Mouse (Mus musculus) midbrain, embryonic 15.5 days (tissue): Measurements from ENCODE around the gene Rgl1. TPM values are rescaled to one million over a fixed set of nuclear protein-coding genes. Genes with fewer than 3 reads are reported as not detected.
A peak's percentile ranks its signal among the peaks of the same experiment; 100 is the strongest.

Experiments
- ATAC-seq: fragments of 200-750 bp; cut with Nextera tagmentation; replicated peaks from 2 replicates; pipeline ENCODE4 v1.8.0; 2017; ENCODE audit warnings: moderate TSS enrichment
- H3K27ac ChIP-seq: fragments of 300-500 bp; sonication (generic); 2 replicates; pipeline ENCODE4 v1.5.1; 2015; ENCODE audit warnings: mild to moderate bottlenecking, inconsistent platforms
- H3K27me3 ChIP-seq: fragments of 300-500 bp; sonication (generic); replicated peaks from 2 replicates; pipeline ENCODE4 v1.6.1; 2015; ENCODE audit warnings: inconsistent platforms
- H3K36me3 ChIP-seq: fragments of 300-500 bp; sonication (generic); replicated peaks from 2 replicates; pipeline ENCODE4 v1.6.1; 2015; ENCODE audit warnings: inconsistent platforms
- H3K4me1 ChIP-seq: fragments of 300-500 bp; sonication (generic); 2 replicates; pipeline ENCODE4 v1.6.1; 2015; ENCODE audit warnings: inconsistent platforms
- H3K4me2 ChIP-seq: fragments of 300-500 bp; sonication (generic); 2 replicates; pipeline ENCODE4 v1.6.1; 2015; ENCODE audit warnings: inconsistent platforms, mild to moderate bottlenecking, moderate library complexity
- H3K4me3 ChIP-seq: fragments of 300-500 bp; sonication (generic); 2 replicates; pipeline ENCODE4 v1.5.1; 2015; ENCODE audit warnings: mild to moderate bottlenecking, inconsistent platforms
- H3K9ac ChIP-seq: fragments of 300-500 bp; sonication (generic); 2 replicates; pipeline ENCODE4 v1.6.1; 2015; ENCODE audit warnings: mild to moderate bottlenecking, inconsistent platforms
- H3K9me3 ChIP-seq: fragments of 300-500 bp; sonication (generic); 2 replicates; pipeline ENCODE4 v1.6.1; 2016; ENCODE audit warnings: inconsistent platforms
- WGBS: fragments of 180-500 bp; shearing (Covaris S2); methylation state at CpG from one replicate; pipeline ENCODE4 v1.1.7; 2015; ENCODE audit warnings: mixed read lengths; 5-methylcytosine and 5-hydroxymethylcytosine counted together
- polyA plus RNA-seq: library from polyadenylated mRNA; unstranded; fragments of >200 nt; fragmentation: Nextera tagmentation; extraction: Ambion mirVana; gene quantifications from 2 replicates; pipeline ENCODE4 v1.2.1, GENCODE M21; 2015

Rgl1 gene
- polyA plus RNA-seq, 1 experiment from 2014 or later, result 14.9 TPM

GRCm38 (mm10) chr1:152560477-152560876, 205.7 kb downstream of the Rgl1 start:
- no peak overlapping the region for H3K4me2 ChIP-seq
- no peak overlapping the region for H3K4me3 ChIP-seq
- peaks cover 14% of the 10 kb centered on the region for H3K4me1 ChIP-seq
- no peak overlapping the region for H3K9ac ChIP-seq
- H3K9me3 ChIP-seq, result no peaks in the 10 kb centered on the region
- 78% methylated on average over 5 of the region's 5 CpGs for WGBS
- no peaks in the 10 kb centered on the region for H3K27me3 ChIP-seq
- H3K36me3 ChIP-seq, result no peaks in the 10 kb centered on the region
- ATAC-seq, result no peak
- H3K27ac ChIP-seq, result peak overlapping the region; percentile 11; the same call in 1 of the 2 replicates

DNA sequence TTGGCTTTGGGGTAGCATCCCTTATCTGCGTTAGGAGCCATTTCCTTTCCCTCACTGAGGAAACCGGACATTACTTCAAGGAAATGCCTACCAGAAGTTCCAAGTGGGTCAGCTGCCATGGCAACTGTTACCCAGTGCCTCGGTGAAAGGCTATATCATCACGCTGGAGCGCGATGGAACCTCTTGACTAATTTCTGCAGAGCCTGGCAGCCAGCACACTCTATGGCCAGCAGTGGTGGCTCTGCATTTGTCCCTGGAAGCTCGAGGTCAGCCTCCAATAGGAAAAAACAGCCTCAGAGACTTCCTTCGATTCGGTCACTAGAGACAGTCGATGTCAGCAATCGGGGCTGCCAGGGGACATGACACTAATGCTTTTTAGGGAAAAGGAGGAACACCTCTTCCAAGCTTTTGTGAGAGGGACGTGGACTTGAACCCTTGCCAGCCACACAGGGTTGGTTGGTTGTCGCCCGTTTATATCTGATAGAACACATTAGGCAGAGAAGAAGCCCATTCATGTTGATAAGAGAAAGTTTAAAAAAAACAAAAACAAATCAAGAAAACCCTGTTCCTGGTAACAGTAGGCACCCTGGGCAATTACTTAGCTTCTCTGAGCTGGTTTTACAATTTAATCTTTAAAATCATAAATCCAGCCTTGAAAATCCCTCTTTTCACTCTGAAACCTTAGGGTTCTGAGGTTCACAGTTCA, 209.4 kb downstream of the Rgl1 start:
- 35% methylated on average over 14 of the region's 14 CpGs for WGBS
- Histone ChIP-seq H3K4me1 (peaks cover 14% of the 10 kb centered on the region), H3K27me3 (no peaks in the 10 kb centered on the region), H3K27ac (peak overlapping the region; percentile 59), H3K4me3 (no peak overlapping the region), H3K9ac (no peak overlapping the region), H3K36me3 (no peaks in the 10 kb centered on the region), H3K4me2 (no peak overlapping the region), H3K9me3 (no peaks in the 10 kb centered on the region)
- ATAC-seq, result peak; percentile 73; the same call in 1 of the 2 replicates

- no peak overlapping the region for H3K9ac ChIP-seq
Observed at GRCm38 (mm10) chr1:152555944-152556573, 210.1 kb downstream of the Rgl1 start.

DNA sequence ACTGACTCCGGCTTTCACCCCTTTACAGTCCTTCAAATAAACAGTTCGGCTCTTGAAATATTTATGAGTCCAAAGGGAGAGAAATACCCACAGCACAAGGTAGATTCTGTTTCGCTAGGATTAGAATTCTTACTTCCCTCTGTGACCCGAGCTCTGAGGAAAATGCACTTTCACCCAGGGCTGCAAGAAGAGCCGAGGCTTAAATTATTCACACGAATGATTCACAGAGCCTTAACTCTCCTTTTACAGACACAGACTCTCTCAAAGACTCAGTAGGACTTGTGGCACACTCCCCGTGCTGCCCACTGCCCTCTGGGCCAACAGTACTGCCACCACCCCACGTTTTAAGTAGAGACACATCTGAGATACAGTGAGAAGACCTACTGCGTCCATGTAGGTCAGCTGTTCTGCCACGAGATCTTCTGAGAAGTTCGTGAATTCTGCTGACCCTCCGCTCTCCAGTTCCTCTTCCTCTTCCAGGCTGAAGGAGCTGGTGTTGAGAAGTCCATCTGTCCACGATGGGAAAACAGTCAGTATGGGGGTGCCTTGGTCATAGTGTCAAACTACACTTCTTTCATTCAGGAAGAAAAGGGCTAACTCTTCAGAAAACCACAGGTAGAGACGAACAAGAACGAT, 212.1 kb downstream of the Rgl1 start:
- no peak for ATAC-seq
- H3K4me1 ChIP-seq, result peaks cover 9% of the 10 kb centered on the region
- H3K27me3 ChIP-seq, result no peaks in the 10 kb centered on the region
- H3K36me3 ChIP-seq, result no peaks in the 10 kb centered on the region
- no peak overlapping the region for H3K4me2 ChIP-seq
- no peak overlapping the region for H3K27ac ChIP-seq
- no peaks in the 10 kb centered on the region for H3K9me3 ChIP-seq
- 78% methylated on average over 15 of the region's 15 CpGs for WGBS
- no peak overlapping the region for H3K9ac ChIP-seq
- H3K4me3 ChIP-seq, result no peak overlapping the region

More at GRCm38 (mm10) chr1:152555944-152556573, 210.1 kb downstream of the Rgl1 start:
- Histone ChIP-seq H3K9me3 (no peaks in the 10 kb centered on the region), H3K27ac (peak overlapping the region; percentile 59), H3K36me3 (no peaks in the 10 kb centered on the region), H3K4me1 (peaks cover 9% of the 10 kb centered on the region), H3K4me2 (no peak overlapping the region), H3K27me3 (no peaks in the 10 kb centered on the region), H3K4me3 (no peak overlapping the region)
- 13% methylated on average over 7 of the region's 7 CpGs for WGBS
- ATAC-seq, result peak; percentile 84

DNA sequence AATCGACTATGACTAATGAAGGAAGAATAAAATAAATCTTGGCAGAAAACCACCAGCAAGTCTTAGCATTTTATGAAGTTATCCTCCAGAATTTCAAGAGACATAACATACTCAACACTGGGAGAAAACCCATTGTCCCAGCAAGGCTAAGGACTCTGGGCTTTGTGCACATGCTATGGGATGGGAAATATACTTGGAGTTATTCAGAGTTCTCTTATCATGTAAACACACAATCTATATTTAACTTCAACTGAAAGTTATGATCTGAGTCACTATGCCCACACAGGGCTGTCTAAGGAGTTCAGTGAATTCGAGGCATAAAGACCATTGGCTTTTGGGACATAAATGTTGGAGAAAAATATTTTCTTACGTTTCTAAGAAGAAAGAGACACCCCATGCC, 215.2 kb downstream of the Rgl1 start:
- WGBS, result 86% methylated on average over 3 of the region's 3 CpGs
- no peak overlapping the region for H3K9ac ChIP-seq

DNA sequence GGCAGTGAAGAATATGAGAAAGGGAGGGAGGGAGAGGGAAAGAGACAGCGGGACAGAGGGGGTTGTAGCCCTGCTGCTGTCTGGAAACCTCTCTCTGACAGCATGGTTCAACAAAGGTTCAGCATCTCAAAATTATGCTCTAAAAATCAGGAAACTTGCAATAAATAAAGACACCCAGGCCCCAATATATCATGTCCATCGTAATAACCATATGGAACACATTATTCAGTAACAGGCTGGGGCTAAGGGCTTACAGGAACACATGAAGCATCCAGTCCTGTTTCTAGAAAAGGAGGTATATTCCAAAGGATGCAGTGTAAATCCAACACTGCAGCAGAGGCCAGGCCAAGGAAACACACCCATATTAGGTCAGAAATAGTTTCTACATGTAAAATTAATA, 215.6 kb downstream of the Rgl1 start:
- Histone ChIP-seq H3K4me1 (no peaks in the 10 kb centered on the region), H3K27me3 (no peaks in the 10 kb centered on the region), H3K4me2 (no peak overlapping the region), H3K4me3 (no peak overlapping the region), H3K27ac (no peak overlapping the region), H3K9ac (no peak overlapping the region), H3K9me3 (no peaks in the 10 kb centered on the region), H3K36me3 (no peaks in the 10 kb centered on the region)
- WGBS, result 82% methylated on average over 2 of the region's 2 CpGs
- no peak for ATAC-seq

More for the DNA sequence above, 215.2 kb downstream of the Rgl1 start:
- Histone ChIP-seq H3K4me3 (no peak overlapping the region), H3K27ac (no peak overlapping the region), H3K4me1 (peaks cover 3% of the 10 kb centered on the region), H3K4me2 (no peak overlapping the region), H3K9me3 (no peaks in the 10 kb centered on the region), H3K36me3 (no peaks in the 10 kb centered on the region), H3K27me3 (no peaks in the 10 kb centered on the region)
- no peak for ATAC-seq

DNA sequence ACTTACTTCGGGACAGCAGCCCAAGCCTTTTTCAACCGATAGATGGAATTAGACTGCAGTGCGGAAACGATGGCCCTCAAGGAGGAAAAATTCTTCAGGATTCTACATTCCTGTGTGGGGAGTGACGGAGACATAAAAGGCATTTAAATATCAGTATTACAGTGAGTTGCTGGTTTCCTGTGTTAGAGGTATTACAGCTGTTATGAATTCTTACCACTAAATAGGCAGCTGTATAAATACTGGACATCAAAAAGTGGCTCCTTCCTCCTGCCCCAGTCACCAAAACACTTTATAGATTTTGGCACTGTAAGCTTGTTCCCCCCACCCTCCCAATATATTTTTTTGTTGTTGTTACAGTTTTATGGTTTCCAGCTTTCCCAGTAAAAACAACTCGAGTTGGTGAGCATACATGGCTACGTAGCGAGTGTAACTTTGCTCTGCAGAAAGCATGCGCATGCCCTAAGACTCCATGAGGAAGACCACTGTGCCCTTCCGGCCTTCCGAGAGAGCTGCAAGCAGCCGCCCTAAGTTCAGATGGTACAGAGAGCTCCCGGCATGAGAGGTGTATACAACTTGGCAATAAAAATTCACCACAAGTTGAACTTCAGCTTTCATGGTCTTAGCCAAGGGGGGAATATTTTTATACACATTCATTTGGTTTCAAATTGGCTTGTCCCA, 217.0 kb downstream of the Rgl1 start:
- Histone ChIP-seq H3K4me1 (no peaks in the 10 kb centered on the region), H3K27me3 (no peaks in the 10 kb centered on the region), H3K36me3 (no peaks in the 10 kb centered on the region), H3K9me3 (no peaks in the 10 kb centered on the region), H3K27ac (no peak overlapping the region), H3K4me2 (no peak overlapping the region), H3K9ac (no peak overlapping the region), H3K4me3 (no peak overlapping the region)
- 91% methylated on average over 13 of the region's 13 CpGs for WGBS
- ATAC-seq, result no peak

GRCm38 (mm10) chr1:152543449-152544159, 222.5 kb downstream of the Rgl1 start:
- H3K36me3 ChIP-seq, result no peaks in the 10 kb centered on the region
- H3K4me2 ChIP-seq, result no peak overlapping the region
- no peak overlapping the region for H3K4me3 ChIP-seq
- no peak overlapping the region for H3K9ac ChIP-seq
- no peaks in the 10 kb centered on the region for H3K27me3 ChIP-seq
- ATAC-seq, result no peak
- H3K9me3 ChIP-seq, result no peaks in the 10 kb centered on the region
- no peaks in the 10 kb centered on the region for H3K4me1 ChIP-seq
- no peak overlapping the region for H3K27ac ChIP-seq
- 97% methylated on average over 2 of the region's 2 CpGs for WGBS

GRCm38 (mm10) chr1:152542747-152543378, 223.3 kb downstream of the Rgl1 start:
- no peaks in the 10 kb centered on the region for H3K36me3 ChIP-seq

GRCm38 (mm10) chr1:152540304-152540887, 225.8 kb downstream of the Rgl1 start:
- Histone ChIP-seq H3K27me3 (no peaks in the 10 kb centered on the region), H3K9ac (no peak overlapping the region), H3K9me3 (no peaks in the 10 kb centered on the region), H3K4me3 (no peak overlapping the region), H3K27ac (no peak overlapping the region), H3K4me2 (no peak overlapping the region), H3K4me1 (no peaks in the 10 kb centered on the region), H3K36me3 (no peaks in the 10 kb centered on the region)
- WGBS, result 88% methylated on average over 3 of the region's 3 CpGs
- ATAC-seq, result no peak

More at GRCm38 (mm10) chr1:152542747-152543378, 223.3 kb downstream of the Rgl1 start:
- Histone ChIP-seq H3K4me3 (no peak overlapping the region), H3K9ac (no peak overlapping the region), H3K4me2 (no peak overlapping the region), H3K27me3 (no peaks in the 10 kb centered on the region), H3K4me1 (no peaks in the 10 kb centered on the region), H3K9me3 (no peaks in the 10 kb centered on the region), H3K27ac (no peak overlapping the region)
- no peak for ATAC-seq
- 95% methylated on average over 6 of the region's 6 CpGs for WGBS

DNA sequence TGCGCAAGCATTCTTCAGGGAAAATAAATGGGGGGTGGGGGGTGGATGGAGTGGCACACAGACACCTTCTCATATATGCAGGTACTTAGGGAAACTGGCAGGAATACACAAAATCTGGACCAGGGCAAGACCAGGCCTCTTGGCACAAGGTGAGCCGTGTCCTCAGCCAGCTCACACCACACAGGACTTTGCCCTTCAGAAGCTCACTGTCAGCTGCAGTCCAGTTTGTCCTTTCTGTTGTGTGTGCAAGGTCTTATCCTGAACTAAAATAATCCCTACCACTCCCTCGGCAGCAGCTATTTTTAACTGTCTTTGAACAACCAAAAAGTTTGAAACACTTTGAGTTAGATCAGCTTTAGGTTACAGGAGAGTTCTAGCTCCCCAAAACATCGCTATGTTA, 227.3 kb downstream of the Rgl1 start:
- no peaks in the 10 kb centered on the region for H3K27me3 ChIP-seq
- WGBS, result 86% methylated on average over 4 of the region's 4 CpGs
- H3K36me3 ChIP-seq, result no peaks in the 10 kb centered on the region
- no peak overlapping the region for H3K4me3 ChIP-seq
- no peak for ATAC-seq
- H3K4me2 ChIP-seq, result no peak overlapping the region
- no peak overlapping the region for H3K27ac ChIP-seq
- H3K9ac ChIP-seq, result no peak overlapping the region
- H3K9me3 ChIP-seq, result no peaks in the 10 kb centered on the region
- no peaks in the 10 kb centered on the region for H3K4me1 ChIP-seq
